Mouse (Mus musculus): Measurements from ENCODE around the gene Ankrd65.

- no peak for TF ChIP-seq CTCF (conservative IDR thresholded peaks at IDR 0.05; ENCODE audit: low read length)
- TF ChIP-seq POU5F1 (IDR thresholded peaks at IDR 0.05; ENCODE audit: borderline replicate concordance, low read length): no peak
- TF ChIP-seq NANOG (IDR thresholded peaks at IDR 0.05; ENCODE audit: borderline replicate concordance, low read length): no peak
Measured at GRCm38 (mm10) chr4:155761356-155762099, 28.7 kb upstream of the Ankrd65 start.

Measured in E14TG2a.4 (cell line).